Mouse (Mus musculus) MEL (cell line): Measurements from ENCODE around the gene Rxra.

Experiments
- CHD1 ChIP-seq: IDR thresholded peaks from 2 replicates; pipeline ENCODE4 v1.6.1; 2012; ENCODE audit warnings: low read depth, mild to moderate bottlenecking, inconsistent platforms, low read length, improper control_type of control experiment
- CHD2 ChIP-seq: IDR thresholded peaks from 2 replicates; pipeline ENCODE4 v1.6.1; 2011; ENCODE audit warnings: low read length, improper control_type of control experiment
- CTCF ChIP-seq, 3 experiments: IDR thresholded peaks in 2 of 3; conservative IDR thresholded peaks in 1 of 3; 2 replicates each; pipeline ENCODE4 v1.5.1; 2011 to 2012; ENCODE audit warnings: low read length in 3 of 3, low read depth in 2 of 3, mild to moderate bottlenecking in 2 of 3, improper control_type of control experiment in 1 of 3, inconsistent platforms in 1 of 3, mixed read lengths in 1 of 3, moderate library complexity in 1 of 3; ENCODE audit not compliant: control insufficient read depth in 1 of 3, insufficient read depth in 1 of 3, poor library complexity in 1 of 3, severe bottlenecking in 1 of 3
- ETS1 ChIP-seq: IDR thresholded peaks from 2 replicates; pipeline ENCODE4 v1.6.1; 2012; ENCODE audit warnings: low read depth, mild to moderate bottlenecking, inconsistent platforms, low read length, improper control_type of control experiment, moderate library complexity
- JUND ChIP-seq: IDR thresholded peaks from 2 replicates; pipeline ENCODE4 v1.6.1; 2011; ENCODE audit warnings: low read depth, mild to moderate bottlenecking, improper control_type of control experiment, low read length
- MAFK ChIP-seq: IDR thresholded peaks from 2 replicates; pipeline ENCODE4 v1.6.1; 2011; ENCODE audit warnings: low read depth, mild to moderate bottlenecking, low read length, improper control_type of control experiment, borderline replicate concordance
- MEF2A ChIP-seq: IDR thresholded peaks from 2 replicates; pipeline ENCODE4 v1.6.1; 2014; ENCODE audit warnings: low read depth, mild to moderate bottlenecking, inconsistent platforms, low read length, improper control_type of control experiment; ENCODE audit not compliant: poor library complexity, insufficient replicate concordance, severe bottlenecking; ENCODE audit errors: extremely low read depth
- NRF1 ChIP-seq: IDR thresholded peaks from 2 replicates; pipeline ENCODE4 v1.6.1; 2014; ENCODE audit warnings: low read depth, mild to moderate bottlenecking, inconsistent platforms, low read length, improper control_type of control experiment, moderate library complexity; ENCODE audit not compliant: poor library complexity, insufficient read depth, severe bottlenecking
- POLR2A ChIP-seq, 2 experiments: IDR thresholded peaks; 2 replicates each; pipeline ENCODE4 v1.6.1; 2011 to 2012; ENCODE audit warnings: low read length in 2 of 2, mild to moderate bottlenecking in 2 of 2, control low read depth in 1 of 2, improper control_type of control experiment in 1 of 2, low read depth in 1 of 2, moderate library complexity in 1 of 2; ENCODE audit not compliant: control insufficient read depth in 1 of 2, insufficient read depth in 1 of 2, poor library complexity in 1 of 2
- POLR2AphosphoS2 ChIP-seq: IDR thresholded peaks from 2 replicates; pipeline ENCODE4 v1.6.1; 2011; ENCODE audit warnings: low read length, improper control_type of control experiment
- TCF12 ChIP-seq: IDR thresholded peaks from 2 replicates; pipeline ENCODE4 v1.6.1; 2014; ENCODE audit warnings: low read depth, mild to moderate bottlenecking, inconsistent platforms, low read length, improper control_type of control experiment, moderate library complexity
- ZNF384 ChIP-seq: IDR thresholded peaks from 2 replicates; pipeline ENCODE4 v1.6.1; 2012; ENCODE audit warnings: low read depth, mild to moderate bottlenecking, inconsistent platforms, low read length, improper control_type of control experiment

- no peak for TF ChIP-seq POLR2A (IDR thresholded peaks at IDR 0.05; ENCODE audit: control insufficient read depth in 1 of 2, insufficient read depth in 1 of 2, low read depth in 1 of 2, low read length in 2 of 2, poor library complexity in 1 of 2)
- no peak for TF ChIP-seq CTCF (IDR thresholded peaks at IDR 0.05 in 2 of 3, conservative IDR thresholded peaks at IDR 0.05 in 1 of 3; ENCODE audit: control insufficient read depth in 1 of 3, insufficient read depth in 1 of 3, low read depth in 2 of 3, low read length in 3 of 3, poor library complexity in 1 of 3, severe bottlenecking in 1 of 3)
- TF ChIP-seq JUND = no peak
- no peak for TF ChIP-seq CHD1
- no peak for TF ChIP-seq POLR2AphosphoS2
- TF ChIP-seq CHD2 = no peak
- no peak for TF ChIP-seq MAFK
- TF ChIP-seq ETS1 = no peak
- no peak for TF ChIP-seq ZNF384
- TF ChIP-seq TCF12 = no peak
- TF ChIP-seq MEF2A = no peak
- TF ChIP-seq NRF1 = no peak
Observed at GRCm38 (mm10) chr2:27785973-27786417, 109.8 kb downstream of the Rxra start.
